Mouse (Mus musculus) layer of hippocampus, postnatal 25 days (tissue): Measurements from ENCODE around the gene Fgd3. TPM values are rescaled to one million over a fixed set of nuclear protein-coding genes. Genes with fewer than 3 reads are reported as not detected.

Source experiments
- DNase-seq, 2 experiments: peaks; one replicate each; pipeline ENCODE4 v3.0.0; 2022; ENCODE audit warnings: mixed read lengths in 2 of 2, low spot score in 1 of 2; ENCODE audit errors: extremely low spot score in 1 of 2
- total RNA-seq, 2 experiments: library from RNA; stranded (reverse); gene quantifications; 2 replicates each; pipeline ENCODE4 v1.2.3; 2021

Gene Fgd3
- total RNA-seq, 2 experiments from 2014 or later: 6.2 to 7.7 TPM

GRCm38 (mm10) chr13:49308206-49308605, 11.9 kb downstream of the Fgd3 start:
- DNase-seq: no peak

- DNase-seq: no peak
These were observed 12.7 kb downstream of the Fgd3 start for GRCm38 (mm10) chr13:49307311-49307969.

GRCm38 (mm10) chr13:49306771-49307310, 13.3 kb downstream of the Fgd3 start:
- no peak for DNase-seq

- DNase-seq: no peak
These were observed 19.3 kb downstream of the Fgd3 start for GRCm38 (mm10) chr13:49300771-49301170.

- no peak for DNase-seq
These were observed 21.4 kb downstream of the Fgd3 start for GRCm38 (mm10) chr13:49298514-49299381.

GRCm38 (mm10) chr13:49296270-49296669, 23.8 kb downstream of the Fgd3 start:
- no peak for DNase-seq

GRCm38 (mm10) chr13:49294108-49294507, 26.0 kb downstream of the Fgd3 start:
- DNase-seq: no peak

GRCm38 (mm10) chr13:49291949-49292348, 28.2 kb downstream of the Fgd3 start:
- no peak for DNase-seq

- no peak for DNase-seq
These were observed 28.7 kb downstream of the Fgd3 start for GRCm38 (mm10) chr13:49291398-49291797.

GRCm38 (mm10) chr13:49287224-49287623, 32.9 kb downstream of the Fgd3 start:
- DNase-seq: no peak

GRCm38 (mm10) chr13:49286750-49287149, 33.4 kb downstream of the Fgd3 start:
- DNase-seq: no peak

GRCm38 (mm10) chr13:49283686-49284085, 36.4 kb downstream of the Fgd3 start:
- DNase-seq: no peak

GRCm38 (mm10) chr13:49282168-49282567, 37.9 kb downstream of the Fgd3 start:
- DNase-seq: no peak

- no peak for DNase-seq
These were observed 48.0 kb downstream of the Fgd3 start for GRCm38 (mm10) chr13:49271831-49272765.

- DNase-seq: no peak
These were observed 49.6 kb downstream of the Fgd3 start for GRCm38 (mm10) chr13:49270500-49270899.

- no peak for DNase-seq
These were observed 52.5 kb downstream of the Fgd3 start for GRCm38 (mm10) chr13:49267645-49268044.

- no peak for DNase-seq
These were observed 59.9 kb downstream of the Fgd3 start for GRCm38 (mm10) chr13:49260036-49260722.

- DNase-seq: no peak
These were observed 62.2 kb downstream of the Fgd3 start for GRCm38 (mm10) chr13:49257819-49258313.

- no peak for DNase-seq
These were observed 67.4 kb downstream of the Fgd3 start for GRCm38 (mm10) chr13:49252746-49253145.

- no peak for DNase-seq
These were observed 68.0 kb downstream of the Fgd3 start for GRCm38 (mm10) chr13:49252113-49252512.
